Mouse (Mus musculus): ENCODE measurements around the gene Cdkal1. TPM values are rescaled to one million over a fixed set of nuclear protein-coding genes. Genes with fewer than 3 reads are reported as not detected.

The Cdkal1 gene
- total and polyA plus RNA-seq, 3 experiments = 8.7 to 13.7 (median 9.5) TPM

DNA sequence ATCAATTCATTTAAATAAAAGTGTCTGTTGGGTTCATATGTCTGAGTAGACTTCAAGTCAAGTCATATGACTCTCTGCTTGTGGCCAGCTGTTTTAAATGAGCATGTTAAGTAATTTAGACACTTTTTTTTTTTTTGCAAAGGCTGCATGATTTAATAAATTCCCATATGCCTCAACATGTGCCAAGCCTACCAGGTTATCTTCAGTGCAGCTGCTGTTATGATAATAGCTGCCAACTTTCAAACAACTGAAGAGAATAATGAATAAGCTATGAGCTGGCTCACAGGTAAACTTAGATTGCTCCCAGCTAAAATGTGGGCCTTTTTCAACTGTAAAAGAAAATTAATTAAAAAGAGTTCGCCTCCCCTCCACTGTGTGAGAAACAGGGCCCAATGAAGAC is 341.4 kb downstream of the Cdkal1 start:
- no peak for TF ChIP-seq ELF1 (IDR thresholded peaks at IDR 0.05; ENCODE audit: low read depth, low read length)
- TF ChIP-seq USF2 (conservative IDR thresholded peaks at IDR 0.05; ENCODE audit: low read depth, low read length) = no peak
- no peak for TF ChIP-seq NELFE (IDR thresholded peaks at IDR 0.05; ENCODE audit: low read depth, low read length)
- no peak for TF ChIP-seq SIN3A (IDR thresholded peaks at IDR 0.05; ENCODE audit: low read length)
- no peak for TF ChIP-seq ZMIZ1 (IDR thresholded peaks at IDR 0.05; ENCODE audit: low read depth, low read length)
- TF ChIP-seq E2F4 (IDR thresholded peaks at IDR 0.05; ENCODE audit: insufficient replicate concordance, low read depth, low read length) = no peak
- TF ChIP-seq ZKSCAN1 (IDR thresholded peaks at IDR 0.05; ENCODE audit: borderline replicate concordance, low read depth, low read length) = no peak
- no peak for TF ChIP-seq TBP (conservative IDR thresholded peaks at IDR 0.05; ENCODE audit: low read depth, low read length)
- TF ChIP-seq JUN (IDR thresholded peaks at IDR 0.05; ENCODE audit: insufficient read depth, low read depth, low read length) = no peak
- TF ChIP-seq POLR2AphosphoS2 (IDR thresholded peaks at IDR 0.05; ENCODE audit: low read depth, low read length) = no peak
- TF ChIP-seq MAFK (IDR thresholded peaks at IDR 0.05; ENCODE audit: insufficient replicate concordance, low read length) = no peak
- no peak for TF ChIP-seq SMC3 (IDR thresholded peaks at IDR 0.05; ENCODE audit: low read depth, low read length)
- TF ChIP-seq USF1 (IDR thresholded peaks at IDR 0.05; ENCODE audit: low read depth, low read length) = no peak
- TF ChIP-seq IRF4 (IDR thresholded peaks at IDR 0.05; ENCODE audit: low read depth, low read length) = no peak
- no peak for TF ChIP-seq POLR2A (IDR thresholded peaks at IDR 0.05; ENCODE audit: low read depth, low read length)
- no peak for TF ChIP-seq ZC3H11A (IDR thresholded peaks at IDR 0.05; ENCODE audit: low read depth, low read length)
- no peak overlapping the region for H3K4me2 ChIP-seq (ENCODE audit: insufficient read depth, low read depth, poor library complexity, severe bottlenecking)
- no peaks in the 10 kb centered on the region for H3K27me3 ChIP-seq (replicated peaks)
- peaks cover 0 to 18% of the 10 kb centered on the region in 2 experiments for H3K36me3 ChIP-seq (replicated peaks in 1 of 2; ENCODE audit: control insufficient read depth in 1 of 2, insufficient read depth in 1 of 2, low read length in 1 of 2)
- dilution Hi-C loops (cut with MboI; ENCODE audit: extremely low pct_ligation_motif_present, extremely low pct_unique_long_range_greater_than_20kb, low sequenced_read_pairs) = no loop called here
- H3K79me2 ChIP-seq (replicated peaks; ENCODE audit: control insufficient read depth, extremely low read depth, insufficient read depth, poor library complexity, severe bottlenecking) = no peaks in the 10 kb centered on the region
- DNase-seq (ENCODE audit: extremely low read depth) = no peak
- H3K27ac ChIP-seq (ENCODE audit: insufficient read depth, low read depth) = no peak overlapping the region
- no peaks in the 10 kb centered on the region for H3K9me3 ChIP-seq (replicated peaks; ENCODE audit: low read length)
- in situ Hi-C loops (cut with MboI; ENCODE audit: low pct_ligation_motif_present, low pct_unique_long_range_greater_than_20kb, low sequenced_read_pairs) = no loop called here
- peaks cover 0 to 5% of the 10 kb centered on the region in 2 experiments; a peak in 1 of 4 replicates for H3K4me1 ChIP-seq (ENCODE audit: control insufficient read depth in 1 of 2, insufficient read depth in 2 of 2)
- H3K9ac ChIP-seq (ENCODE audit: insufficient read depth, low read depth) = no peak overlapping the region
- H3K4me3 ChIP-seq (replicated peaks in 1 of 3; ENCODE audit: low read depth in 2 of 3, low read length in 2 of 3, poor library complexity in 1 of 3) = no peak overlapping the region

GRCm38 (mm10) chr13:29504861-29505568 is 350.5 kb downstream of the Cdkal1 start:
- no peak overlapping the region for H3K9ac ChIP-seq (ENCODE audit: insufficient read depth, low read depth)
- peaks cover 2 to 33% of the 10 kb centered on the region in 2 experiments; a peak in 2 of 4 replicates for H3K4me1 ChIP-seq (ENCODE audit: control insufficient read depth in 1 of 2, insufficient read depth in 2 of 2)
- no peak overlapping the region for H3K4me2 ChIP-seq (ENCODE audit: insufficient read depth, low read depth, poor library complexity, severe bottlenecking)
- in situ Hi-C loops (cut with MboI; ENCODE audit: low pct_ligation_motif_present, low pct_unique_long_range_greater_than_20kb, low sequenced_read_pairs) = no loop called here
- H3K27ac ChIP-seq (ENCODE audit: insufficient read depth, low read depth) = no peak overlapping the region
- H3K4me3 ChIP-seq (replicated peaks in 1 of 3; ENCODE audit: low read depth in 2 of 3, low read length in 2 of 3, poor library complexity in 1 of 3) = no peak overlapping the region
- no peaks in the 10 kb centered on the region for H3K9me3 ChIP-seq (replicated peaks; ENCODE audit: low read length)
- no peak for TF ChIP-seq MYC (IDR thresholded peaks at IDR 0.05; ENCODE audit: low read depth, low read length)
- TF ChIP-seq TCF12 (IDR thresholded peaks at IDR 0.05; ENCODE audit: low read depth, low read length) = no peak
- TF ChIP-seq POLR2AphosphoS2 (IDR thresholded peaks at IDR 0.05; ENCODE audit: low read depth, low read length) = no peak
- no peak for TF ChIP-seq EP300 (IDR thresholded peaks at IDR 0.05; ENCODE audit: low read length)
- peaks cover 0 to 2% of the 10 kb centered on the region in 2 experiments for H3K36me3 ChIP-seq (replicated peaks in 1 of 2; ENCODE audit: control insufficient read depth in 1 of 2, insufficient read depth in 1 of 2, low read length in 1 of 2)
- H3K79me2 ChIP-seq (replicated peaks; ENCODE audit: control insufficient read depth, extremely low read depth, insufficient read depth, poor library complexity, severe bottlenecking) = no peaks in the 10 kb centered on the region
- no peak for DNase-seq (ENCODE audit: extremely low read depth)
- no peaks in the 10 kb centered on the region for H3K27me3 ChIP-seq (replicated peaks)
- dilution Hi-C loops (cut with MboI; ENCODE audit: extremely low pct_ligation_motif_present, extremely low pct_unique_long_range_greater_than_20kb, low sequenced_read_pairs) = no loop called here
